Mouse (Mus musculus): ENCODE measurements at regions not wholly inside any gene's neighbourhood (a gene's known extent, or its start where the extent isn't known, plus 50 kb on each side); places are given as distances from the start of the nearest gene placed in this dataset.
"Not testable (repeated sequence)": the region's sequence is repeated elsewhere in the genome, so short reads cannot be mapped to it uniquely, and the experiment has no call there.

DNA sequence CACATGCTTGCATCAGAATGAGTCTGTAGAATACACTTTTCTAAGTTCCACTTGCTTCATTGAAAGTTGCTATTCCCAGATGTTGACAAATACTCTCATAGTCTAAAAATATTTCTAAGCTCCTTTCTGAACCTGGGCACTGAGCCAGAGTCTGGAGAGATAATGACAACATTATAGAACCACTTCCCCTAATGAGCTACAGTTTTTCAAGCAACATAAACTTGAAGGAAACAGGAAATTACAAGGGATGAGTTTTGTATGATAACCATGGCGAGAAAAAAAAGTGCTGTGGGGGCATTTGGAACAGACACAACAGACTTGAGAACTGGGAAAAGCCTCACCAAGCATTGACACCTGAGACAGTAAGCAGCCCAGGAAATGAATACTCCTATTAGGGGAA is 233.8 kb downstream of the Kctd12 start:
- H3K36me3 ChIP-seq = no peaks in the 10 kb centered on the region
- H3K4me1 ChIP-seq = no peaks in the 10 kb centered on the region
- H3K4me3 ChIP-seq = no peak overlapping the region
- no peaks in the 10 kb centered on the region for H3K27me3 ChIP-seq
- no peak overlapping the region for H3K9ac ChIP-seq (replicated peaks)
- WGBS = 59% methylated on average over 1 of the region's 1 CpGs
- no peak overlapping the region for H3K27ac ChIP-seq (replicated peaks)
- no peak for ATAC-seq (replicated peaks)
- H3K9me3 ChIP-seq = no peaks in the 10 kb centered on the region
- no peak overlapping the region for H3K4me2 ChIP-seq (replicated peaks)

- no peaks in the 10 kb centered on the region for H3K9me3 ChIP-seq
- H3K27ac ChIP-seq (replicated peaks) = no peak overlapping the region
- no peak for ATAC-seq (replicated peaks)
- no peaks in the 10 kb centered on the region for H3K27me3 ChIP-seq
- WGBS = 73% methylated on average over 8 of the region's 8 CpGs
- H3K9ac ChIP-seq (replicated peaks) = no peak overlapping the region
- no peak overlapping the region for H3K4me2 ChIP-seq (replicated peaks)
- H3K4me1 ChIP-seq = no peaks in the 10 kb centered on the region
- no peaks in the 10 kb centered on the region for H3K36me3 ChIP-seq
- no peak overlapping the region for H3K4me3 ChIP-seq
These were observed 240.1 kb downstream of the Kctd12 start for GRCm38 (mm10) chr14:102742331-102742730.

- no peaks in the 10 kb centered on the region for H3K36me3 ChIP-seq
- H3K9ac ChIP-seq (replicated peaks) = no peak overlapping the region
- H3K4me3 ChIP-seq = no peak overlapping the region
- 70% methylated on average over 2 of the region's 2 CpGs for WGBS
- H3K4me2 ChIP-seq (replicated peaks) = no peak overlapping the region
- ATAC-seq (replicated peaks) = no peak
- no peaks in the 10 kb centered on the region for H3K9me3 ChIP-seq
- no peaks in the 10 kb centered on the region for H3K27me3 ChIP-seq
- no peaks in the 10 kb centered on the region for H3K4me1 ChIP-seq
- H3K27ac ChIP-seq (replicated peaks) = no peak overlapping the region
These were observed 245.8 kb downstream of the Kctd12 start for GRCm38 (mm10) chr14:102736656-102737055.

- WGBS = 95% methylated on average over 4 of the region's 4 CpGs
- not testable (repeated sequence) for H3K27ac ChIP-seq (replicated peaks); H3K36me3 ChIP-seq; H3K4me3 ChIP-seq; H3K4me1 ChIP-seq; H3K4me2 ChIP-seq (replicated peaks); ATAC-seq (replicated peaks); H3K9me3 ChIP-seq; H3K27me3 ChIP-seq; H3K9ac ChIP-seq (replicated peaks)
These were observed 248.7 kb downstream of the Kctd12 start for GRCm38 (mm10) chr14:102733718-102734117.

- H3K4me3 ChIP-seq = no peak overlapping the region
- WGBS = 66% methylated on average over 5 of the region's 5 CpGs
- ATAC-seq (replicated peaks) = no peak
These were observed 250.7 kb downstream of the Kctd12 start for GRCm38 (mm10) chr14:102731746-102732145.

GRCm38 (mm10) chr14:102722633-102723032 is 259.8 kb downstream of the Kctd12 start:
- Histone ChIP-seq H3K4me2 (replicated peaks) (no peak overlapping the region), H3K9ac (replicated peaks) (no peak overlapping the region), H3K4me3 (no peak overlapping the region), H3K9me3 (no peaks in the 10 kb centered on the region), H3K27me3 (no peaks in the 10 kb centered on the region), H3K4me1 (no peaks in the 10 kb centered on the region), H3K27ac (replicated peaks) (no peak overlapping the region), H3K36me3 (no peaks in the 10 kb centered on the region)
- no peak for ATAC-seq (replicated peaks)
- WGBS = 48% methylated on average over 2 of the region's 2 CpGs

More at GRCm38 (mm10) chr14:102731746-102732145, 250.7 kb downstream of the Kctd12 start:
- Histone ChIP-seq H3K4me1 (no peaks in the 10 kb centered on the region), H3K27ac (replicated peaks) (no peak overlapping the region), H3K9me3 (no peaks in the 10 kb centered on the region), H3K4me2 (replicated peaks) (no peak overlapping the region), H3K36me3 (no peaks in the 10 kb centered on the region), H3K9ac (replicated peaks) (no peak overlapping the region), H3K27me3 (no peaks in the 10 kb centered on the region)

GRCm38 (mm10) chr14:102718558-102718957 is 263.9 kb downstream of the Kctd12 start:
- no peaks in the 10 kb centered on the region for H3K27me3 ChIP-seq
- 83% methylated on average over 2 of the region's 2 CpGs for WGBS
- no peaks in the 10 kb centered on the region for H3K4me1 ChIP-seq
- no peak for ATAC-seq (replicated peaks)
- no peak overlapping the region for H3K27ac ChIP-seq (replicated peaks)
- H3K36me3 ChIP-seq = no peaks in the 10 kb centered on the region
- H3K9ac ChIP-seq (replicated peaks) = no peak overlapping the region
- H3K4me3 ChIP-seq = no peak overlapping the region
- H3K4me2 ChIP-seq (replicated peaks) = no peak overlapping the region
- H3K9me3 ChIP-seq = no peaks in the 10 kb centered on the region

DNA sequence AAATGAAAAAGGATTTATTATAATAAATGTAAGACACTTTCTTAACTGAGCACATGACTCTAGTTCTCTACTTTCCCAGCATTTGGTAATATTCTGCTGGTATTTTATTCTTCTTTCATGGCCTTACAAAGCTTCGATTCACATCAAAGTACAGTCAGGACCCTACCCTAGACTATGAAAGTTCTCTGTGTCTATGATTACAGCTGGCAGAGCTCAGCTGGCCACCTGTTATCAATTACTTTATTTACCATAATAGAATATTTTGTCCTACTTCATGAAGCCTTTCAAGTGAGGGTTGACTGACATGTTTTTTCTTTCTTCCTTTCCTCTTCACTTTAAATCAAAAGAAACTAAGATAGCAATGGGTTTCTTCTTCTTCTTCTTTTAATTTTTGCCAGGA is 269.8 kb downstream of the Kctd12 start:
- H3K36me3 ChIP-seq = no peaks in the 10 kb centered on the region
- H3K4me2 ChIP-seq (replicated peaks) = no peak overlapping the region
- H3K27me3 ChIP-seq = no peaks in the 10 kb centered on the region
- H3K9ac ChIP-seq (replicated peaks) = no peak overlapping the region
- H3K4me1 ChIP-seq = no peaks in the 10 kb centered on the region
- WGBS = 73% methylated on average over 1 of the region's 1 CpGs
- no peaks in the 10 kb centered on the region for H3K9me3 ChIP-seq
- no peak overlapping the region for H3K4me3 ChIP-seq
- no peak overlapping the region for H3K27ac ChIP-seq (replicated peaks)
- ATAC-seq (replicated peaks) = no peak

GRCm38 (mm10) chr14:102706704-102707336 is 275.6 kb downstream of the Kctd12 start:
- no peak overlapping the region for H3K4me2 ChIP-seq (replicated peaks)
- no peak overlapping the region for H3K27ac ChIP-seq (replicated peaks)
- H3K9me3 ChIP-seq = no peaks in the 10 kb centered on the region
- 89% methylated on average over 5 of the region's 5 CpGs for WGBS
- H3K27me3 ChIP-seq = no peaks in the 10 kb centered on the region
- no peak overlapping the region for H3K9ac ChIP-seq (replicated peaks)
- no peak overlapping the region for H3K4me3 ChIP-seq
- ATAC-seq (replicated peaks) = no peak
- no peaks in the 10 kb centered on the region for H3K36me3 ChIP-seq
- no peaks in the 10 kb centered on the region; the same call in 1 of the 2 replicates for H3K4me1 ChIP-seq

- H3K9me3 ChIP-seq = no peaks in the 10 kb centered on the region
- H3K36me3 ChIP-seq = no peaks in the 10 kb centered on the region
- no peak overlapping the region for H3K9ac ChIP-seq (replicated peaks)
- H3K4me2 ChIP-seq (replicated peaks) = no peak overlapping the region
- no peaks in the 10 kb centered on the region for H3K27me3 ChIP-seq
- no peak for ATAC-seq (replicated peaks)
- no peak overlapping the region for H3K27ac ChIP-seq (replicated peaks)
- H3K4me1 ChIP-seq = no peaks in the 10 kb centered on the region; the same call in 1 of the 2 replicates
- no peak overlapping the region for H3K4me3 ChIP-seq
- WGBS = 79% methylated on average over 2 of the region's 2 CpGs
These were observed 281.3 kb downstream of the Kctd12 start for GRCm38 (mm10) chr14:102701108-102701507.

- Histone ChIP-seq H3K4me3 (no peak overlapping the region), H3K4me1 (no peaks in the 10 kb centered on the region), H3K9ac (replicated peaks) (no peak overlapping the region), H3K27ac (replicated peaks) (no peak overlapping the region), H3K9me3 (no peaks in the 10 kb centered on the region), H3K27me3 (no peaks in the 10 kb centered on the region), H3K36me3 (no peaks in the 10 kb centered on the region), H3K4me2 (replicated peaks) (no peak overlapping the region)
- 72% methylated on average over 6 of the region's 6 CpGs for WGBS
- ATAC-seq (replicated peaks) = no peak; the same call in 1 of the 2 replicates
These were observed 282.0 kb downstream of the Kctd12 start for GRCm38 (mm10) chr14:102700457-102700856.

GRCm38 (mm10) chr14:102699015-102699414 is 283.4 kb downstream of the Kctd12 start:
- no peak overlapping the region for H3K9ac ChIP-seq (replicated peaks)
- H3K27ac ChIP-seq (replicated peaks) = no peak overlapping the region
- no peaks in the 10 kb centered on the region for H3K9me3 ChIP-seq
- no peak overlapping the region for H3K4me3 ChIP-seq
- 72% methylated on average over 3 of the region's 3 CpGs for WGBS
- H3K4me1 ChIP-seq = no peaks in the 10 kb centered on the region
- no peaks in the 10 kb centered on the region for H3K27me3 ChIP-seq
- no peak overlapping the region for H3K4me2 ChIP-seq (replicated peaks)
- H3K36me3 ChIP-seq = no peaks in the 10 kb centered on the region
- ATAC-seq (replicated peaks) = no peak

GRCm38 (mm10) chr14:102686791-102687190 is 295.6 kb downstream of the Kctd12 start:
- 62% methylated on average over 1 of the region's 1 CpGs for WGBS
- Histone ChIP-seq H3K27me3 (no peaks in the 10 kb centered on the region), H3K9me3 (peaks cover 2% of the 10 kb centered on the region; the same call in 1 of the 2 replicates), H3K4me2 (replicated peaks) (no peak overlapping the region), H3K4me3 (no peak overlapping the region), H3K4me1 (no peaks in the 10 kb centered on the region), H3K9ac (replicated peaks) (no peak overlapping the region), H3K36me3 (no peaks in the 10 kb centered on the region), H3K27ac (replicated peaks) (no peak overlapping the region)
- no peak for ATAC-seq (replicated peaks)
